28 mouse cellular contexts compared by ENCODE assay signal in genomic region chr3:112100606-112101005, GRCm38 (mm10).
"Had no signal": no experiment of that assay in that cellular context is flagged by ENCODE, and none has a peak within 500 bp of the region (broad histone marks: within the 10 kb centered on the region; RNA-seq: fewer than 3 reads in every experiment).

No protein-coding gene starts in this region.

- H3K27me3 ChIP-seq: embryonic facial prominence, embryonic 12.5 days; embryonic facial prominence, embryonic 13.5 days; embryonic facial prominence, embryonic 15.5 days; forebrain, embryonic 12.5 days; forebrain, embryonic 13.5 days; forebrain, embryonic 15.5 days had no signal

- H3K4me1 ChIP-seq: embryonic facial prominence, embryonic 10.5 days; embryonic facial prominence, embryonic 12.5 days; embryonic facial prominence, embryonic 13.5 days; embryonic facial prominence, embryonic 15.5 days; forebrain, embryonic 10.5 days; forebrain, embryonic 12.5 days; forebrain, embryonic 13.5 days; forebrain, embryonic 15.5 days had no signal

- H3K36me3 ChIP-seq: embryonic facial prominence, embryonic 10.5 days; embryonic facial prominence, embryonic 12.5 days; embryonic facial prominence, embryonic 13.5 days; embryonic facial prominence, embryonic 15.5 days; forebrain, embryonic 10.5 days; forebrain, embryonic 12.5 days; forebrain, embryonic 15.5 days had no signal

- DNase-seq: cerebellum, adult 2 months; cerebellum, adult 8-10 months; cerebellum, adult 9-10 months; cerebellum, adult 9-11 months; cerebellum, postnatal 10 days; cerebellum, postnatal 14 days; cerebellum, postnatal 25 days; cerebellum, postnatal 36 days; embryo, embryonic 11 days; forebrain, postnatal 0 days; gastrocnemius, adult 2 months; gastrocnemius, postnatal 10 days; gastrocnemius, postnatal 14 days; gastrocnemius, postnatal 25 days; gastrocnemius, postnatal 36 days; heart, adult 11 months; heart, adult 18-20 months had no signal

- H3K4me3 ChIP-seq: embryonic facial prominence, embryonic 10.5 days; embryonic facial prominence, embryonic 12.5 days; embryonic facial prominence, embryonic 13.5 days; embryonic facial prominence, embryonic 15.5 days; erythroblast, embryonic 14.5 days; forebrain, embryonic 10.5 days; forebrain, embryonic 12.5 days; forebrain, embryonic 13.5 days; forebrain, embryonic 15.5 days; gastrocnemius, adult 2 months had no signal

- H3K9me3 ChIP-seq: embryonic facial prominence, embryonic 10.5 days; embryonic facial prominence, embryonic 12.5 days; embryonic facial prominence, embryonic 13.5 days; embryonic facial prominence, embryonic 15.5 days; forebrain, embryonic 10.5 days; forebrain, embryonic 12.5 days; forebrain, embryonic 13.5 days; forebrain, embryonic 15.5 days had no signal

- H3K9ac ChIP-seq: embryonic facial prominence, embryonic 12.5 days; embryonic facial prominence, embryonic 13.5 days; embryonic facial prominence, embryonic 15.5 days; forebrain, embryonic 12.5 days; forebrain, embryonic 13.5 days; forebrain, embryonic 15.5 days; forebrain, postnatal 0 days had no signal

- H3K27ac ChIP-seq: embryonic facial prominence, embryonic 10.5 days; embryonic facial prominence, embryonic 12.5 days; embryonic facial prominence, embryonic 13.5 days; embryonic facial prominence, embryonic 15.5 days; forebrain, embryonic 10.5 days; forebrain, embryonic 12.5 days; forebrain, embryonic 13.5 days; forebrain, embryonic 15.5 days; gastrocnemius, adult 2 months had no signal

- ATAC-seq: forebrain, embryonic 13.5 days; forebrain, embryonic 14.5 days; forebrain, embryonic 15.5 days; forebrain, embryonic 16.5 days; forebrain, postnatal 0 days had no signal

- H3K4me2 ChIP-seq: embryonic facial prominence, embryonic 12.5 days; embryonic facial prominence, embryonic 13.5 days; embryonic facial prominence, embryonic 15.5 days; forebrain, embryonic 12.5 days; forebrain, embryonic 13.5 days; forebrain, embryonic 15.5 days had no signal
